Mouse (Mus musculus) brain, embryonic 14.5 days (tissue): ENCODE data around the gene Tmc2. TPM values are rescaled to one million over a fixed set of nuclear protein-coding genes. Genes with fewer than 3 reads are reported as not detected.
A peak's percentile ranks its signal among the peaks of the same experiment; 100 is the strongest.

ENCODE experiments used
- DNase-seq: peaks from one replicate; pipeline ENCODE4 v3.0.0-alpha.2; 2011; ENCODE audit warnings: low read depth
- CTCF ChIP-seq: fragments of 200-500 bp; IDR thresholded peaks from 2 replicates; pipeline ENCODE4 v1.5.1; 2012; ENCODE audit warnings: inconsistent platforms, mild to moderate bottlenecking, moderate library complexity, borderline replicate concordance; ENCODE audit not compliant: insufficient read depth, insufficient read length; ENCODE audit errors: extremely low read depth
- POLR2A ChIP-seq: fragments of 200-500 bp; IDR thresholded peaks from 2 replicates; pipeline ENCODE4 v1.6.1; 2012; ENCODE audit warnings: mild to moderate bottlenecking, inconsistent platforms, borderline replicate concordance; ENCODE audit not compliant: poor library complexity, insufficient read depth, insufficient read length, severe bottlenecking; ENCODE audit errors: extremely low read depth
- polyA plus RNA-seq: library from polyadenylated mRNA; depleted of rRNA; stranded (reverse); fragments of >200 nt; gene quantifications from 2 replicates; pipeline ENCODE4 v1.2.3, GENCODE M21; 2012

The Tmc2 gene
- polyA plus RNA-seq, 1 experiment, result 0.05 TPM

DNA sequence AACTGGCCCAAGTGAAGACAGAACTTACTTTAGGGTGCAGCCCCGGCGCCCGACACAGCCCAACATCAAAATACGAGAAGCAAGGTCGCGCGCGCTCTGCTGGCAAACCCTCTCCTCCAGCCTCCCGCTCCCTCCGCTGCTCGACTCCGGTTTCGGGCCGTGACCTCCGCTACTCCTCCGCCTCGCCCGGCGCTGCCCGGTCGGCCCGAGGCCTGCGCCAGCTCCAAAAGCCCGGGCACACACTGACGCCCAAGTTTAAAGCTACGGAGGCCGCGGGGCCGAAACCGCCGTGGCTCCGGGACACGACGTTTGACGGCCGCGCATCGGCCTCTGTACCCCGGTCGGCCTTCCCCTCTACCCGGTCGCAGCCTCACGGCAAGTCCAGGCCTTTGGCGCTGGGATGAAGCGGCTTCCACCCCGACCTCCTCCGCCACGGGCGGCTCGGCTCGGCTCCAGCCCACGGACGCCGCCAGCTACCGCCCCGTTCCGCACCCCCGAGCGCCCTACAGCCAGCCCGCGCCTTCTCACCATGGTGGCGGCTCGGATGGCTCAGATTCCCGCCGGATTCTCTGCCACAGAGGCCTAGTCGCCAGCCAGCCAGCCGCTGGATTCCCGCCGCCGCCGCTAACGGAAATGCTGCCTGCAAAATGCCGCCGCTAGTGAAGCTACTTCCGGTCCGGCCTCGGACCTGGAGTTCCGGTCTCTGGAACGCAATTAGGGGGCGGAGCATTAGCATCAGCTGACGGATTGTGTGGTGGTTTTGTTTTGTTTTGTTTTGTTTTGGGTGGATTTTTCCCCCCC, 16.1 kb upstream of the Tmc2 start, which contains the start of gene Snrpb:
Gene Snrpb, minus strand, starts transcription at position 698 of the 801 bp plus-strand sequence.
- DNase-seq, result peak; percentile 97
- no peak for TF ChIP-seq CTCF
- TF ChIP-seq POLR2A, result peak; percentile 63; the same call in 1 of the 2 replicates

DNA sequence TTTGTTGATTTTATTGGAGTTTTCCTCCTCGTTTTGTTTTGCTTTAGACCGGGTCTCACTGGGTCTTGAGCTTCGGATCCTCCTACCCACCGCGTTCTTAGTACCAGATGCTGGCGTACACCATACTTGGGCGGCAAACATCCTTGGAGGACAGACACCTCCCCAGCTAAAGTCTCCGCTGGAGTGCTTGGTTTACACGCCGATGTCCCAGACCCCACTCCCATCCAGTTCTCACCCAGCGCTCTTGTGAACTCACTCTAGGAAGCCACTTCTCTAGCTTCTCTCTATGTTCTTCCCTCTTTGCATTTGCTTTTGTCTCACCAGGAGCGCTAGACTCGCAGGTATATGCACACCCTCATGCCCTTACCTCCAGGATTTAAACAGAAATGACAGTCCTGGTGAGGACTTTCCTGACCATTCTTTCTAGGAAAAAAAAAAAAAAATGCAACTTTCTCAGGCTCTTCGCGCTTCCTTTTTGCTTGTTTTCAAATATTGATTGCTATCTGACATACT, 15.4 kb upstream of the Tmc2 start:
- TF ChIP-seq CTCF (no peak), POLR2A (no peak)
- DNase-seq, result no peak

DNA sequence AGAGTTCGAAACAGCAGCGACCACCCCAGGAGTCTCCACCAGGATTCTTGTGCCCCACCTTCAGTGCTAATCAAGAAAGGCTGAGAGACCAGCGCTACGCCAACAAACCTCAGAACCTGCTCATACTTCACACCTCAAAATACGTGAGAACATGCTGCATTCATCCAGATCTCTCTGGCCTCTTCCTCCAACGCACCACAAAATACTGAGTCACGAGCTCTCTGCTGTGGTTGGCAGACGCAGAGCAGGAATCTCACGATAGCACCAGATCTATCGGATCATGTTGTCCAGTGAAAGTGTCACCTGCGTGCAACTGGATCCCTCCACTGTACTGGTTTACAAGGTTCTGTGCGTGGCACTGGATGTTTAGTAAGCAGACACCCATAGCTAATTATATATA, 6.6 kb upstream of the Tmc2 start:
- TF ChIP-seq POLR2A (no peak), CTCF (no peak)
- DNase-seq, result no peak

GRCm38 (mm10) chr2:130200961-130201360, 6.0 kb downstream of the Tmc2 start:
- no peak for TF ChIP-seq POLR2A
- DNase-seq, result no peak

GRCm38 (mm10) chr2:130207376-130207775, 12.4 kb downstream of the Tmc2 start:
- DNase-seq, result no peak
- TF ChIP-seq POLR2A (no peak), CTCF (no peak)

GRCm38 (mm10) chr2:130207996-130208395, 13.0 kb downstream of the Tmc2 start:
- TF ChIP-seq CTCF, result no peak
- peak; percentile 36 for DNase-seq

- DNase-seq, result no peak
- TF ChIP-seq POLR2A (no peak), CTCF (no peak)
These were observed 14.6 kb downstream of the Tmc2 start for GRCm38 (mm10) chr2:130209636-130210035.

GRCm38 (mm10) chr2:130211581-130211980, 16.6 kb downstream of the Tmc2 start:
- no peak for TF ChIP-seq CTCF
- no peak for TF ChIP-seq POLR2A
- DNase-seq, result no peak

DNA sequence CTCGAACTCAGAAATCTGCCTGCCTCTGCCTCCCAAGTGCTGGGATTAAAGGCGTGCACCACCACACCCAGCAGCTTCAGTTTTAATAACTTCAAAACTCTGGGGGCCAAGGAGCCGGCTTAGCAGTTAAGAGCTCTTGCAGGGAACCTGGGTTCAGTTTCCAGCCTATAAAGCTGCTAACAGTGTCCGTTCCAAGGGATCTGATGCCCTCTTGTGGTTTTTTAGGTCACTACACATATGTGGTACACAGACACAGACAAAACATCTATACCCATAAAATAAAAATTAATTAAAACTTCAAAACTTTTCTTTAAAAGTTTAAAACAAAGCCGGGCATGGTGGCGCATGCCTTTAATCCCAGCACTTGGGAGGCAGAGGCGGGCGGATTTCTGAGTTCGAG, 51.9 kb downstream of the Tmc2 start:
- TF ChIP-seq CTCF (peak; percentile 54; the same call in 1 of the 2 replicates), POLR2A (no peak)
- DNase-seq, result peak; percentile 69

- TF ChIP-seq CTCF (no peak), POLR2A (no peak)
- DNase-seq, result no peak
These were observed 53.2 kb downstream of the Tmc2 start for GRCm38 (mm10) chr2:130248226-130248625.

GRCm38 (mm10) chr2:130256762-130257161, 61.8 kb downstream of the Tmc2 start:
- DNase-seq, result no peak
- TF ChIP-seq CTCF, result no peak
- TF ChIP-seq POLR2A, result no peak

DNA sequence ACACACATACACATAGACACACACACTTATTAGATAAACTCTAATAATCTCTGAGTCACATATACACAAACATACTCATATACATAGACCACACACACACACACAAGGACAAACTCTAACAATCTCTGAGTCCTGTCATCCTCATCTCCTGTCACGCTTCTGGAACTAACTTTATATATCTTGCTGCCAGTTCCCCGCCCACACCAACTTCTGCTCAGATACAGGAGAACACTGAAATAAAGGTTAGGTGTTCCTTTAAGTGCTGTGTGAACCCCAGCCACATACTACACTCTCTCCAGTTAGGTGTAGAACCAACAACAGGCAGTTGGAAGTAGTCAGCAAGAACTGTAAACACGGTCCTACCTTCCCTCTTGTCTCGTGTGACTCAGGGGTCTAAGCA, 65.8 kb downstream of the Tmc2 start:
- TF ChIP-seq POLR2A (no peak), CTCF (no peak)
- DNase-seq, result no peak

DNA sequence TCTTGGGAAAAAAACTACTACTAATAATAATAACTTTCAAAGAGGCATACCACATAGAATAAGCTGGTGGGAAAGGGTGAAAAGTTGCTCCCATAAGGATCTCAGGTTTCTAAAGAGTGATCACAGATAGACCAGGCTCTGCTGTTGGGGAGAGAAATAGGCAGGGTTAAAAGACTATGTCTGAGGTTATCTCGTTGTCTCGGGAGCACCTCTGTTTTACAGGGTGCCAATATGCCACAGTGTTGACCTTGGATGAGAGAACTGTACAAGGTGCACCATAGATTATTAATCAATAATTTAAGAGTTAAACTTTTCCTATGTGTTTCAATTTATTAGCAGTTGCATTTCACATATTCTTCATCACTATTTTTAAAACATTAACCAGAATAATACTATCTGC, 66.9 kb downstream of the Tmc2 start:
- no peak for TF ChIP-seq POLR2A
- DNase-seq, result no peak

DNA sequence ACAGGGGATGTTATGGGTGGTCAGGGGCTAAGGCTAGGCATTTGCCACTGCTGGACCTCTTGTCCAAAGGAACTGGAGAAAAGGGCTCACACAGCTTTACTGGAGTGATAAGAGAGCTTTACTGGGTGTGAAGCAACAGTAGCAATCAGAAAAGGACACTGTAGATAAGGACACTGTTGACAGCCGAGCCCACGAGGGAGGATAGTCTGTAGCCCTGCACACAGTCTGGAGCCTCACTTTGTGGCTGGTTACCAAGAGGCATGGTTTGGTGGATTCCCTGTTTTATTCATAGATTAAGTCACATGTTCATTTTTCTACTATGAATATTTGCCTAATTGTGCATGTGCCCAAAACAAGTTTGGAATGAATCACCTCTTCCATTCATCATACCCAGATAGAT, 67.4 kb downstream of the Tmc2 start:
- no peak for TF ChIP-seq CTCF
- no peak for TF ChIP-seq POLR2A
- no peak for DNase-seq
